Mouse (Mus musculus): ENCODE measurements around the gene Mfsd2b.
"Not testable (repeated sequence)": the region's sequence is repeated elsewhere in the genome, so short reads cannot be mapped to it uniquely, and the experiment has no call there.

Mfsd2b gene

DNA sequence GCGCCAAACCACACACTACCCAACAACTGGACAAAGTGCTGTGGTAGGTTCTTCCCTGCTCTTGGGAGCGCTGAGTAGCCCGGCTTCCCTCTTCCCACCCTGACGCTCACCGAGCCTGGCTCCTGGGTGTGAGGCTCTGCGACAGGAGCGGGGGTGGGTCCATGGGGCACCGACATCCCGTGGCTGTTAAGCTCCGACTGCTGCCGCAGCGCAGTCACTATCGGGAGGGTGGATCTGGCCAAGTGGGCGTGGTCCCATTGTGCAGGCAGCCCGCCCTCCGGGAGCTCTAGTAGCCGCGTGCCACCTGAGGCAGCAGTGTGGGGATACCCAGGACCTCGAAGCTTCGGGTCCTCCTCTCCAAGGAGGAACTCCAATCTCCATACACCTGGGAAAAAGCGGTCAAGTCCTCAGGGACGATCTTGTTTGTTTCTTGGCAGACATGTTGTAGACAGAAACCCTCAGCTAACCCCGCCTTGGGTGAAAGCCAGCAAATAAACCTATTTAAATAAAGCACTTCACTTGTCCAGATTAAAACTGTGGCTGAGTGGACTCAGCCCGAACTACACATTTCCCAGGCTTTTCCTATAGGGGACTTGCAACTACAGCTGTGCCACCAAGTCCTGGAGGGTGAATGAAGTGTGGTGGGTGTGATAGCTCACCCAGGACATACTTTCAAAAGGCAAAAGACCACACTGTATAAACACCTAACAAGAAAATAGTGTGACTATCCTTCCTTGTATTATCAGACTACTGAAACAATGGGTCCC, at the start of gene Mfsd2b:
TSS of gene Mfsd2b (minus strand) at position 199 of the 767 bp plus-strand sequence.
- in situ Hi-C loops (cut with MboI, MseI), result no loop called here

DNA sequence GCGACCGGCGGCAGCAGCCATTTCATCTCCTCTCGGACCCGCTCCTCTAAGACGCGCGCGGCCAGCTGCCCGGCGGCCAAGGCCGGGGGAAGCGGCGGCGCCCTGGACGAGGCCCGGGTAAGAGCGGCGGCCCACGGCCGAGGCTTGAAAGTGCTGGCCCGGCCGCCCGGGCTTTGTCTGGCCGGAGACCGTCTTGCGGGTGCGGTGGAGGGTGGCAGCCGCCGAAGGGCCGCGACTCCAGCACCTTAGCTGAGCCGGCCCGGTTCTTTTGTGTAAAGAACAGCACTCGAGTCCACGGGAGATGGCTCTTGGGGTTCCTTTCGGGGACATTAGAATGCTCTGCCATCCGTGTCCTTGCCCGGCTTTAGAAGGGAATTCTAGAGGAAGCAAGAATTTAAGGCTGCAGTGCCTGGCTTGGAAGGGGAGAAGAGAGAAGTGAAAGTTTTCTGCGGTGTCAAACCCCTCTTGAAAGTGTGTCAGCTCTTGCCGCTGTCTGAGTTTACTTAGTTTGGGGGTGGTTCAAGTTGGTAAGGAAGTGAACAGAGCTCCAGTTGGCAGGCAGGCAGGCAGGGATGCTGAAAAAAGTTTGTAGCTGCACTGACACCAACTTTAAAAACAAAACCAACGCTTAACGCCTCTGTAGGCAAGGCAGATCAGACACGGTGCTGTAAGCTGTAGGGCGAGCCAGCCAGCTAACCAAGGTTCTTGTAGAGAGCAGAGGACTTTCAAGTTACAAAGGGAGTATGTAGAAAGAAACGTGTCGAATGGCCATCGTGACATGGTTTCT, 43.8 kb upstream of the Mfsd2b start:
- in situ Hi-C loops (cut with MboI, MseI), result no loop called here

DNA sequence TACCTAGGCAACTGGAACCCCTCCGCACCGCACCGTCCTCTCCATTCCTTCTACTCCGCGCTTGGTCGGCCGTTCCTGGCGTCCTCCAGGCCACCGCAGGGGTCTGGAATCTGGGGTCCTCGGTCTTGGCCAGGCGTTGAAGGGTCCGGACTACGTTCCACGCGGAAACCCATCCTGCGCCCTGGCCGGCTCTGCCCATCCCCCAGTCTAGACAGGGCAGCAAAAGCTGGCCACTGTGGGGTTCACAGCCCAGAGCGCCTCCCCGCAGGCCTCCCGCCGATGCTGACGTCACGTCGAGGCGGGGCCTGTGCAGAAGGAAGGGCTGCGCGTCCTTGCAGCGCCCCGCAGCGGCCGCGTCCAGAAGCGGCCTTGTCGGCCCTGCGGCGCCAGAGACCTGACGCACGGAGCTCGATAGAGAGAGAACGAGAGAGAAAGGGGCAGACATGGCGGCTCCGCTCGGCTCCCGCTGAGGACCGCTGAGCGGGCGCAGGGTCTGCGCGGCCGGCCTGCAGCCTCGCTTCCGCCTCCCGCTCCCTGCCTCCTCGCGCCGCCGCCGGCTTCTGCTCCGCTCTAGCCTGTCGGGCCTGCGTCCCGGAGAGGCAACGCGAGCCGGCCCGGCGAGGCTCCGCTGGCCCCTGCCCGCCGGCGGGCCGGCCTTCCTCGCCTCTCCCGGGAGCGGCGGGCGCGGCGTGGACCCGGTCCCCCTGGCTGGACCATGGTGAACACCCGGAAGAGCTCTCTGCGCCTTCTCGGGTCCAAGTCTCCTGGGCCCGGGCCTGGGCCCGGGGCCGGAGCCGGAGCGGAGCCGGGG, 43.0 kb upstream of the Mfsd2b start, which contains the start of gene Atad2b:
TSS of gene Atad2b (plus strand) at position 360 of the 811 bp plus-strand sequence.
- in situ Hi-C loops (cut with MboI, MseI), result no loop called here

DNA sequence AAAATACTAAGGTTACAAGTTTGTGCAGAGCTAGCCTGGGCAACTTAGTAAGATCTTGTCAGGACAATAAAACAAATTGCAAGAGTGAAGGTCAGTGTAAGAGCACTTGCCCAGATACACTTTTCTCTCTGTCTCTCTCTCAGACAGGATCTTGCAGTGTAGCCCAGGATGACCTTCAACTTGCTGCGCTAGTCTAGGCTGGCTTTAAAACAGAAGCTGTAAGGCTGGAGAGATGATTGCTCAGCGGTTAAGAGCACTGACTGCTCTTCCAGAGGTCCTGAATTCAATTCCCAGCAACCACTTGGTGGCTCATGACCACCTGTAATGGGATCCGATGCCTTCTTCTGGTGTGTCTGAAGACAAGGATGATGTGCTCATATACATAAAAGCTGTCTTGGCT, 40.8 kb upstream of the Mfsd2b start:
- in situ Hi-C loops (cut with MboI, MseI), result no loop called here

DNA sequence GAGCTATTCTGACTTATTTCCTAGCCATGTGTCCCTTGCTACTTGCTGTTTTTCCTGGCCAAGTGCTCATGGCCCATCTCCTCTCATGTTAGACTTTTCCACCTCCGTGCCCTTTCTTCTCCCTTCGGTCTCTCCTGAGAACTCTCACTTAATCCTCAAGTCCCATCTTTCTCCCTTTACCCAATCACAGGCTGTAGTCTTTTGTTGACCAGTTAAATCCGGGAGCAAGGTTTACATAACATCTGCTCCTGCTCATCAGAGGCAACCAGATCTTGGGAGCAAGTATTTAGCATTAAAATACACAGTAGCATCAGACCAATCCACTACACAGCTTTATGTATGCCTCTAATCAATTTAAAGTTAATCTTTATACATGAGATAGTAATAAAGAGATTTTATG, 40.3 kb upstream of the Mfsd2b start:
- in situ Hi-C loops (cut with MboI, MseI), result no loop called here

DNA sequence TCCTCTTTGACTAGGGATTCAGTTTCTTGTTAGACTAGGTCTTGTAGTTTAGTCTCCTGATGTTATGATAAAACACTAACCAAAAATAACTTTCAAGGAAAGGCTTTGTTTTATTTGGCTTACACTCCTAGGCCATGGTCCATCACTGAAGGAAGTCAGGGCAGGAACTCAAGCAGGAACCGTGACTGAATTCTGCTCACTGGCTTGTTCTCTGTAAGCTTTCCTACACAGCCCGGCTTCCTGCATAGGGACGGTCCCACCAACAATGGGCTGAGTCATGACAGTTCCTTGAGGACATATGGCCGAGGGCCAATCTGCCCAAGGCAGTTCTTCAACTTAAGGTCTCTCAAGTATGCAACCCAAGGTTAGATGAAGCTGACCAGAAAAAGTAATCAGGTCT, 37.6 kb upstream of the Mfsd2b start:
- in situ Hi-C loops (cut with MboI, MseI), result no loop called here

DNA sequence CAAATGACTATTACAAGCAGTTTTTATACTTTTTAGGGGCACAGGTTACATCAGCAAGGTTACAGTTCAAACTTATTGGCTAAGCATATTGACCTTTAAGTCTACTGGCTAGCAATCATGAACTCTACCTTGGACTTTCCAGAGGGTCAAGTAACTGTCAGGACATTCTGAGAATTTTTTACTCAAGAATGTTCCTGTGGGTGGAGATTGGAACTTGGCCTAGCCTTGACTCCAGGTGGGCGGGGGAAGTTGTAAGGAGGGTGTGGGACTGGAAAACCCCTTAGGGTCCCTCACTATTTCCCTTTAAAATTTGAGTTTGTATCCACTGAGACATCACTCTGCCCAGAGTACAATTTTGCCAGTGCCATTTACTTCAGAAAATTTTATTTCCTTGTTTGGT, 36.3 kb upstream of the Mfsd2b start:
- in situ Hi-C loops (cut with MboI, MseI), result not testable (repeated sequence)

DNA sequence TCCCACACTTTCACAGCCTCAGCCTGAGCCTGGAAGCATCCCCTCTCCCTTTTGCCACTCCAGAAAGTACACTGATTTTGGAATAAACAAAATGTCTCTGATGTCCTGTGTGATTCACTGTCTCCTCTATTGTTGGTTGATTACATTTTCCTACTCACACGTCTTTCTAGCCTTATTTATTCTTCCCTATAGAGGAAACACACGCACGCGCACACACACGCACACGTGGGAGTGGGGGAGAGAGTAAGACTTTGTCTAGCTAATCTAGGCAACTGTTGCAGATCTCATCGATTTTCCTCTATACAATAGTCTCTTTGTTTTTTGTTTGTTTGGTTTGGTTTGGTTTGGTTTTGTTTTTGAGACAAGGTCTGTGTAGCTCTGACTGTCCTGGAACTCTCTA, 34.2 kb upstream of the Mfsd2b start:
- in situ Hi-C loops (cut with MboI, MseI), result no loop called here

DNA sequence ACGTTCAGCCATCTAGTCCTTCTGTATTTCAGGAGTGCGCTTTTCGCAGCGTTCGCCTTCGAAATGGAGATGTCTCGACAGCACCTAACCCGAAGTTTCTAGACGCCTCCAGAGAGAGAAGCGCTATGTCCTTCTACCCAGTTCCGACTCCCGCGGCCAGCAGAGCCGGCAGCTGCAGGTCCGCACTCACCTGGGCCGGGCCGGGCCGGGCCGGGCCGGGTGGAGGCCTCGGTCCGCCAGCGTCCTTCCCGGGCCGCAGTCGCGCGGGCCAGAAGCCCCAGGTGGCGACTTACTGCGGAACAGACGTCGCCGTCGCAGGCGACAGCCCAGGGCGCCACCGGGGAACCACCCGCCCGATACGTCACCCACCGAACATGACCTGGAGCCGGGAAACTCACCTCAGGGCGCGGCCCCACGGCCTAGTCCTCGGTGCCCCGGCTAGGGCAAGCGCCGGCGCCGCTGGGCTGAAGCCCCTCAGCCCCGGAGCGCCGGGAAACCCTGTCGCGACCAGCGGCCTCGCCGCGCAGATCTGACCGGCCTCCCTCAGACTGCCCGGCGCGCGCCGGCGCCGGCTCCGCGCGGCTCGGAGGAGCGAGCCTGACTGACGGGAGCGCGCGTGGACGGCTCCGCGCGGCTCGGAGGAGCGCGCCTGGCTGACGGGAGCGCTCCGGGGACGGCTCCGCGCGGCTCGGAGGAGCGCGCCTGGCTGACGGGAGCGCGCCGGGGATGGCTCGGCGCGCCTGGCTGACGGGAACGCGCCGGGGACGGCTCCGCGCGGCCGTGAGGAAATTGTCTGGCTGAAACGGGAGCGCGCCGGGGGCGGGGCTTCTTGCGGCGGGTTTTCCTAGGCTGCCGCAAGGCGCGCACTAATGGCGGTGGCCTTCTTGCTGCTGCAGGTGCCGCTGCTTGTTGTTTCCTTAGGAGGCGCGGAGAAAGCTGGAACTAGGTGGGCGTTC, 33.1 kb upstream of the Mfsd2b start, which contains the start of gene Ubxn2a:
TSS of gene Ubxn2a (minus strand) at position 755 of the 956 bp plus-strand sequence.
- in situ Hi-C loops (cut with MboI, MseI), result no loop called here

DNA sequence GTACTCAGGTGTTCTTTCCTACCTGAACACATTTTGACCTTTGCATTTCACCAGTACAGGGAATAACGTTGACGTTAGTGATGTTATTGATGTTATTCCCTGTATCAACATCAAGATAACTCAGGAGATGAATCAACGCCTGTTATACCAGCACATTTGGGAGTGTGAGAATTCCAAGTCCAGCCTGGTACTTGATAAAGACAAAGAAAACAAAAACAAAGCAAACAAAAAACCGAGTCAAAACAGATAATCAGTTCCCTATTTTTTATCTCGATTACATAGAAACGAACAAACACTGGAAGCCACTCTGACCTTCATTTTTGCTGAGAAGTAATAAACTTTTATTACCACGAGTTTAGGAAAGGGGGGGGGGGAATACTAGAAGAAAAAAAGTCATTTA, 32.3 kb upstream of the Mfsd2b start:
- in situ Hi-C loops (cut with MboI, MseI), result no loop called here

DNA sequence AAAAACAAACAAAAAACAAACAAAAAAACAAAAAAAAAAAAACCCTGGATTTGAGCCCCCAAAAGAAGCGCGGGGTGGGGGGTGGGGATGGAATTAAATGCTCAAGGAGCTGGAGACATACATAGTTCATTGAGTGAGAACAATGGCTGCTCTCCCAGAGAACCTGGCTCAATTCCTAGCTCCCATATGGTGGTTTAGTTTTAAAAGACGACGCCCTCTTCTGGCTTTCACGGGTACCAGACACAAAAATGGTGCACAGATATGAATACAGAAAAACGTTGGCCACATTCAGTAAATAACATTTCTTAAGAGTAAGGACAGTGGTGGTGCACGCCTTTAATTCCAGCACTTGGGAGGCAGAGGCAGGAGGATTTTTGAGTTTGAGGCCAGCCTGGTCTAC, 31.8 kb upstream of the Mfsd2b start:
- in situ Hi-C loops (cut with MboI, MseI), result no loop called here

DNA sequence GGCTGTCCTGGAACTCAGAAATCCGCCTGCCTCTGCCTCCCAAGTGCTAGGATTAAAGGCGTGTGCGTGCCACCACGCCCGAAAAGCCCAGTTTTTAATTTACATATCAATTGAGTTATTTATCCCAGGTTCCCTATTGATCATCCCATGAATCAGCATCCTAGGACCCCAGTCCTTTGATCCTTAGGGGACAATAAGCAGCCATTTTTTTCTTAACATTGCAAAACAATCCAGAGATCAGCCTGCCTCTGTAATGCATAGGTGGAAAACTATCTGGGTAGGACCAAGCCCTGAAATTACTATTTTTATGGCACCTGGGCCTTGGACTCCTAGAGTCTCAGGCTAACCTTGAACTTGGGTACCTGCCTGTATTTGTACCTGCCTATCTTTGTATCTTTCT, 23.9 kb upstream of the Mfsd2b start:
- in situ Hi-C loops (cut with MboI, MseI), result no loop called here

DNA sequence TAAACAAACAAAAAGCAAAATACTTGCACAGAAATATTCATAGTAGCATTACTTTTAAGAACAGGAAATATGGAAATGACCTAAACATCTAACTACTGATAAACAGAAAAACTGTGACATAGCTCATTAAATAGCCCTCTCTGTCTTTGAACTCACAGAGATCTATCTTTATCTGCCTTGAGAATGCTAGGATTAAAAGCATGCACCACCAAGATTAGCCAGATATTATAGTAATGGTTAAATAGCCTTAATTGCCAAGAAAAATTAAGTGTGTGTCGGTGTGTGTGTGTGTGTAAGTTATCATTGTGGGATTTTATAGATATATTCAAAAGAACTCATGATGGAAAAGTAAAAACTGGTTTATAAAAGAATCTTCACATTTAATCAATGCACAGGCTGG, 15.7 kb upstream of the Mfsd2b start:
- in situ Hi-C loops (cut with MboI, MseI), result no loop called here

DNA sequence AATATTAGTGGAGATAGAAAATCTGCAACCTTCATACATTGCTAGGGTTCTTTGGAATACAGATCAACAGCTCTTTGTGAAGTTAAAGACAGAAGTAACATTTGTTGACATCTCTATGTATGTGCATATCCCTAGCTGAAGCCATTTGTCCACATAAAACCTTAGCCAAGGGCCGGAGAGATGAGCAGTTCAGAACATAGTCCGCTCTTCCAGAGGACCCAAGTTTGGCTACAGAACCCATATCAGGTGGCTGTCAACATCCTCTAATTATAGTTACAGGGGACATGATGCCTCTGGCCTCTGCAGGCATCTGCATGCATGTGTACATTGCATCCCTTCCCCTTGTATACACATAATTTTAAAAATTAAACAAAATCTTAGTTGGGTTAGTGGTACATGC, 15.1 kb upstream of the Mfsd2b start:
- in situ Hi-C loops (cut with MboI, MseI), result no loop called here

DNA sequence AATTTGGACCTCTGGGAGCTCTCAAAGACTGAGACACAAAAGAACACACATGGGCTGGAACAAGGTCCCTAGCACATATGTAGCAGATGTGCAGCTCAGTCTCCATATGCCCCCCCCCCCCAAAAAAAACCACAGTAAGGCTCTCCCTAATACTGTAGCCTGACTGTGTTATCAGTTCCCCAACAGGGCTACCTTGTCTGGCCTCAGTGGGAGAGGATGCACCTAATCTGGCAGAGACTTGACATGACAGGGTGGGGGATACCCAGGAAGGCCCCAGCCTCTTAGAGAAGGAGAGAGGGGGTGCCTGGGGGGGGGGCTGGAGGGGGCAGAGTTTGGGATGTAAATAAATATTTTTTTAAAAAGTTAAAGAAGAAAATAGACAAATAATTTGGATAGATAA, 14.6 kb upstream of the Mfsd2b start:
- in situ Hi-C loops (cut with MboI, MseI), result no loop called here

DNA sequence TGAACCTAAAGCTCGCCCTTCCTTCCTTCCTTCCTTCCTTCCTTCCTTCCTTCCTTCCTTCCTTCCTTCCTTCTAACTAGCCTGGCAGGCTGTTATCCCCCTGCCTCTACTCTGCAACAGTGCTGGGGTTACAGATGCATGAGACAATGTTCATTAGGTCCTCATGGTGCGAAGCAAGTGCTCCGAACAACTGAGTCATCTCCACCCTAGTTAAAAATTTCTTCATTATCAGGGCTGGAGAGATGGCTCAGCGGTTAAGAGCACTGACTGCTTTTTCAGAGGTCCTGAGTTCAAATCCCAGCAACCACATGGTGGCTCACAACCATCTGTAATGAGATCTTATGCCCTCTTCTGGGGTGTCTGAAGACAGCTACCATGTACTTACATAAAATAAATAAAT, 12.4 kb upstream of the Mfsd2b start:
- in situ Hi-C loops (cut with MboI, MseI), result not testable (repeated sequence)

DNA sequence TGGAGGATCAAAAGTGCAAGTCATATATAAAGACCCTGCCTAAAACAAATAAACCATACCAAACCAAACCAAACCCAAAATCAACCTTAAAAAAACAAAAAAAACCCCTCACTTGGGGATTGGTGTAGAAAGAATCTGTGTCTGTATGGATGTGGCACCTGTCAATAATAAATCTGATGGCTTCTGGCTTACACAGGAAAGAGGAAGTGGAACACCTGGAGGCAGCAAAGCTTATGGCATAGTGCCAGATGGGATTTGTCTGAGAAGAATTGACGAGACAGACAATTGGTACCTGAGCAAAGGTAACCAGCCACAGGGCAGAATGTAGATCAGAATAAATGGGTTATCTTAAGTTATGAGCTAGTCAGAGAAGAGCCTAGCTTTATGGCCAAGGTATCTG, 10.9 kb upstream of the Mfsd2b start:
- in situ Hi-C loops (cut with MboI, MseI), result no loop called here

DNA sequence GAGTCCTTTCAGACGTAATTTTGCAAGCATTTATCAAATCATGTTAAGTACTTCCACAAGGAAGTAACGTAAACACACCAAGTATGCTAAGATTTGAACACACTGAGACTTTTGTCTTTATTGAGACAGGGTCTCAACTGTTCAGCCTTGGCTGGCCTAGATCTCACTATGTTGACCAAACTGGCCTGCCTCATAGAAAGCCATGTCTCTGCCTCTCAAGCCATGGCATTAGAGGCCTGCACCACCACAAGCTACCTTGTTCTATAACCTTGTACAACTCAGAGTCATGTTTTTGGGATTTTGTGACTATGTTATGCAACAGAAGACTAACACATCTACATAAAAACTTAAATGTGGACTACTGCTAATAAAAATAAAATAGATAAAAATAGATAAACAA, 7.9 kb upstream of the Mfsd2b start:
- in situ Hi-C loops (cut with MboI, MseI), result no loop called here

DNA sequence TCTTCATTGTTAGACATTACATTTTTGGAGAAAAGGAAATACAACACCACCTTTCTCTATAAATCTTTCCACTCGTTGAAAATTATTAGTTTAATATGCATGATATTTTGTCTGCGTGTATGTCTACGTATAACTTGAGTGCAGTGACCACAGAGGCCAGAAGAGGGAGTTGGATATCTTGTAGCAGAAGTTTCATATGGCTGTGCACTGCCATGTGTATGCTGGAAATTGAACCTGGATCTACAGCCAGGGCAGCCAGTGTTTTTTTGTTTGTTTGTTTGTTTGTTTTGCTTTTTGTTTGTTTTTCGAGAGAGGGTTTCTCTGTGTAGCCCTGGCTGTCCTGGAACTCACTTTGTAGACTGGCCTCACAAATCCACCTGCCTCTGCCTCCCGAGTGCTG, 4.9 kb upstream of the Mfsd2b start:
- in situ Hi-C loops (cut with MboI, MseI), result no loop called here

DNA sequence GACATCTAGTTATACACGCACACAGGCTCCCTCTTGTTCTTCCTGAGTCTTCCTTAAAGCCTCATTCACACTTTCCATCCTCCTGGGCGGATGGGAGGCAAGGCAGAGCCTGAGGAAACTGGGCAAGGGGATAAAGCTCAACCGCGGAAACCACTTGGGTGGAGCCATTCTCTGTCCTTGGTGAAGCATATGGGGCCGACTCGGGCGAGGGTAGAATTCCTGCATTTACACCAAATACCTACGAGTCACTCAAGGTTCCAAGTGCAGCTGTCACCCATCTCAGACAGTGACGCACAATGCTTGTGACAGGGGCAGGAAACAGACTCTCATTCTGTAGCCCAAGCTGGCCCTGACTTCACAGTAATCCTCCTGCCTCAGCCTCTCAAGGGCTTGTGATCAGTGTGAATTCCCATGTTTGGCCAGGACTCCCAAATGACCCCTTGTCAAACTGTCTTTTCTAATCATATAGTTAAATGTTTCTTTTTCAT, 4.2 kb upstream of the Mfsd2b start:
- in situ Hi-C loops (cut with MboI, MseI), result no loop called here

DNA sequence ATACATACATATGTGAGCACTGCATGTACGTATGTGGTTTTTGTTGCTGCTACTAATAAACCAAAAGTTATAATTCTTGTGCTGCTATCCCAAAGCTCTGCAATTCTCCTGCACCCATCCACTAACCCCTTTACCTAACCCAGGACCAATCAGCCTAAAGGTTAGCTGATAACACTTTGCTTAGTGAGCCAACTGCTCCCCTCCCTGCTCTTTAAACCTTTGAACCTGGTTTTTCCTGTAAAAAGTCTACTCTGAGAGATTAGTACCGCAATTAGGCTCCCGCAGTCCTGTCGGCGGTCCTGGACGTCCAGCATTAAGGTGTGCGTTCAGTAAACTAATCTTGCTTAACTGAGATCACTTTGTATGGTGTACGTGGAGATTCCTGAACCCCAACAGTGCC, 1.5 kb upstream of the Mfsd2b start:
- in situ Hi-C loops (cut with MboI, MseI), result no loop called here

Data from T-helper 2 cell (primary cell).